Mouse (Mus musculus) macrophage (primary cell): ENCODE data around the gene Ssna1. TPM values are rescaled to one million over a fixed set of nuclear protein-coding genes. Genes with fewer than 3 reads are reported as not detected.

Experiments used
- H3K27ac ChIP-seq: fragments of 350-480 bp; formaldehyde crosslinking; 2 replicates; pipeline ENCODE4 v1.9.0; 2021
- H3K36me3 ChIP-seq: fragments of 350-480 bp; formaldehyde crosslinking; 2 replicates; pipeline ENCODE4 v1.9.0; 2021; ENCODE audit errors: inconsistent target
- H3K4me3 ChIP-seq: fragments of 350-480 bp; formaldehyde crosslinking; 2 replicates; pipeline ENCODE4 v1.9.0; 2021; ENCODE audit errors: inconsistent target
- H3K79me2 ChIP-seq: fragments of 350-480 bp; formaldehyde crosslinking; 2 replicates; pipeline ENCODE4 v1.9.0; 2021; ENCODE audit errors: inconsistent target
- WGBS: methylation state at CpG from one replicate; pipeline ENCODE4 v1.1.7; 2026; ENCODE audit warnings: inconsistent platforms; ENCODE audit not compliant: missing documents; 5-methylcytosine and 5-hydroxymethylcytosine counted together
- polyA plus RNA-seq: library from polyadenylated mRNA; stranded (reverse); fragments of 250-400 nt; gene quantifications from 3 replicates; pipeline ENCODE4 v1.2.4, GENCODE M21; 2018; ENCODE audit warnings: inconsistent platforms

The Ssna1 gene
- polyA plus RNA-seq, 1 experiment from 2014 or later, result 26.0 TPM

- Histone ChIP-seq H3K4me3 (peak within 1 kb of the TSS; percentile 78), H3K36me3 (no peaks in the 10 kb centered on the region), H3K79me2 (peaks cover 13% of the 10 kb centered on the region), H3K27ac (peak within 1 kb of the TSS; percentile 80)
- WGBS, result 2% methylated on average over 17 of the region's 17 CpGs
Observed at GRCm38 (mm10) chr2:25224492-25224765, 47.8 kb downstream of the Ssna1 start, which contains the start of gene Tubb4b. Gene Tubb4b, minus strand, starts transcription at chr2:25224702.

GRCm38 (mm10) chr2:25223681-25224491 lies 48.4 kb downstream of the Ssna1 start:
- WGBS, result under 1% methylated on average over 47 of the region's 53 CpGs
- Histone ChIP-seq H3K27ac (peak overlapping the region; percentile 68), H3K36me3 (no peaks in the 10 kb centered on the region), H3K79me2 (peaks cover 13% of the 10 kb centered on the region), H3K4me3 (peak overlapping the region; percentile 78)

DNA sequence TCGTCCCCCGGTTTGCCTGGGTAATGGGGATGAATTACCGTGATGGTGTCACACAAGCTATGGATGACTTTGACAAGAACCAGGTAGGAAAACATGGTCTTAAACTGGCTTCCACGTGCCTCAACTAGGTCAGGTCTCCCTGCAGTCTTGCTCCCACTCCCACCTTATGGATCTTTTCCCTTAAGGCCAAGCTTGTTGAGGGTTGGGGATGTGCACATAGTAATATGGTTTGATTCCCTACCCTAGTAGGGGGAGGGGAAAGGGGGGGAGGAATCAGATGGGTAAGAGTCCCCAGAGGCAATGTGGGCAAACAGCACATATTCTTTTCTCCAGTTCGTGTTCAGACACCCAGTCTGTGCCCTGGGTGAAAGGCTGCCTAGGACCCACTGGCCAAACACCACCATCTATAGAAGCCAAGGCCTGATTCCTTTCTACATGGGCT lies 50.9 kb downstream of the Ssna1 start:
- peaks cover 13% of the 10 kb centered on the region for H3K79me2 ChIP-seq
- no peak overlapping the region for H3K4me3 ChIP-seq
- no peaks in the 10 kb centered on the region for H3K36me3 ChIP-seq
- H3K27ac ChIP-seq, result no peak overlapping the region
- 90% methylated on average over 5 of the region's 5 CpGs for WGBS

Other genes starting within 250 kb of the Ssna1 start
- gene Nsmf, start 218.1 kb downstream of the Ssna1 start, polyA plus RNA-seq, result 4.8 to 12.0 TPM (median 8.9 TPM) in 3 replicates
- gene Entpd8, start 192.1 kb downstream of the Ssna1 start, polyA plus RNA-seq, result not detected in 3 replicates
- gene Noxa1, start 177.3 kb downstream of the Ssna1 start, polyA plus RNA-seq, result not detected in 3 replicates
- gene Nrarp, start 91.7 kb downstream of the Ssna1 start, polyA plus RNA-seq, result not detected in 3 replicates
- gene Tor4a, start 75.6 kb downstream of the Ssna1 start, polyA plus RNA-seq, result 56.5 to 71.1 TPM (median 57.4 TPM) in 3 replicates
- gene Nelfb, start 60.9 kb downstream of the Ssna1 start, polyA plus RNA-seq, result 18.9 to 30.4 TPM (median 29.5 TPM) in 3 replicates
- gene Stpg3, start 57.8 kb downstream of the Ssna1 start, polyA plus RNA-seq, result not detected in 3 replicates
- gene Fam166a, start 53.7 kb downstream of the Ssna1 start, polyA plus RNA-seq, result not detected in 3 replicates
- gene Tubb4b, start 47.7 kb downstream of the Ssna1 start, polyA plus RNA-seq, result 49.1 to 144 TPM (median 76.8 TPM) in 3 replicates
- gene Slc34a3, start 38.1 kb downstream of the Ssna1 start, polyA plus RNA-seq, result not detected in 3 replicates
- not detected in 3 replicates for gene Rnf224, start 35.7 kb downstream of the Ssna1 start, polyA plus RNA-seq
- gene Rnf208, start 30.2 kb downstream of the Ssna1 start, polyA plus RNA-seq, result 0.21 to 0.42 TPM in 2 of 3 replicates, not detected in the other
- not detected in 3 replicates for gene Cysrt1, start 30.0 kb downstream of the Ssna1 start, polyA plus RNA-seq
- 3.0 to 6.1 TPM (median 4.7 TPM) in 3 replicates for gene AL732309.1, start 25.6 kb downstream of the Ssna1 start, polyA plus RNA-seq
- 5.9 to 17.1 TPM (median 12.4 TPM) in 3 replicates for gene Tmem203, start 17.0 kb downstream of the Ssna1 start, polyA plus RNA-seq
- gene Tprn, start 9.8 kb downstream of the Ssna1 start, polyA plus RNA-seq, result 6.1 to 7.8 TPM (median 6.6 TPM) in 3 replicates
- 51.0 to 59.8 TPM (median 54.1 TPM) in 3 replicates for gene Anapc2, start within 50 bp of the Ssna1 start, polyA plus RNA-seq
- gene Tmem210, start 15.7 kb upstream of the Ssna1 start, polyA plus RNA-seq, result not detected in 3 replicates
- not detected in 3 replicates for gene Lrrc26, start 17.5 kb upstream of the Ssna1 start, polyA plus RNA-seq
- gene Grin1, start 46.7 kb upstream of the Ssna1 start, polyA plus RNA-seq, result not detected in 3 replicates
- 36.0 to 43.5 TPM (median 43.4 TPM) in 3 replicates for gene Man1b1, start 59.9 kb upstream of the Ssna1 start, polyA plus RNA-seq
- gene Dpp7, start 83.9 kb upstream of the Ssna1 start, polyA plus RNA-seq, result 101 to 192 TPM (median 107 TPM) in 3 replicates
- gene Uap1l1, start 93.2 kb upstream of the Ssna1 start, polyA plus RNA-seq, result 55.8 to 128 TPM (median 119 TPM) in 3 replicates
- 0.13 to 0.73 TPM in 2 of 3 replicates, not detected in the other for gene Sapcd2, start 99.9 kb upstream of the Ssna1 start, polyA plus RNA-seq
- gene Entpd2, start 123.4 kb upstream of the Ssna1 start, polyA plus RNA-seq, result 0.07 TPM in 1 of 3 replicates, not detected in the others
- gene Npdc1, start 126.9 kb upstream of the Ssna1 start, polyA plus RNA-seq, result 1.2 to 2.9 TPM (median 2.5 TPM) in 3 replicates
- 1.3 to 2.4 TPM (median 2.2 TPM) in 3 replicates for gene Fut7, start 150.8 kb upstream of the Ssna1 start, polyA plus RNA-seq
- gene Abca2, start 156.3 kb upstream of the Ssna1 start, polyA plus RNA-seq, result 9.5 to 19.7 TPM (median 13.5 TPM) in 3 replicates
- not detected in 3 replicates for gene Clic3, start 184.4 kb upstream of the Ssna1 start, polyA plus RNA-seq
- 6.0 to 12.9 TPM (median 6.4 TPM) in 3 replicates for gene Paxx, start 188.7 kb upstream of the Ssna1 start, polyA plus RNA-seq
- gene Ptgds, start 197.6 kb upstream of the Ssna1 start, polyA plus RNA-seq, result not detected in 3 replicates
- not detected in 3 replicates for gene Lcn12, start 221.5 kb upstream of the Ssna1 start, polyA plus RNA-seq
- 21.9 to 35.3 TPM (median 28.7 TPM) in 3 replicates for gene Fbxw5, start 228.3 kb upstream of the Ssna1 start, polyA plus RNA-seq
- gene C8g, start 229.3 kb upstream of the Ssna1 start, polyA plus RNA-seq, result 0.14 to 2.1 TPM in 2 of 3 replicates, not detected in the other